Mouse (Mus musculus): ENCODE measurements at regions not wholly inside any gene's neighbourhood (a gene's known extent, or its start where the extent isn't known, plus 50 kb on each side); places are given as distances from the start of the nearest gene placed in this dataset.
"Not testable (repeated sequence)": the region's sequence is repeated elsewhere in the genome, so short reads cannot be mapped to it uniquely, and the experiment has no call there.

DNA sequence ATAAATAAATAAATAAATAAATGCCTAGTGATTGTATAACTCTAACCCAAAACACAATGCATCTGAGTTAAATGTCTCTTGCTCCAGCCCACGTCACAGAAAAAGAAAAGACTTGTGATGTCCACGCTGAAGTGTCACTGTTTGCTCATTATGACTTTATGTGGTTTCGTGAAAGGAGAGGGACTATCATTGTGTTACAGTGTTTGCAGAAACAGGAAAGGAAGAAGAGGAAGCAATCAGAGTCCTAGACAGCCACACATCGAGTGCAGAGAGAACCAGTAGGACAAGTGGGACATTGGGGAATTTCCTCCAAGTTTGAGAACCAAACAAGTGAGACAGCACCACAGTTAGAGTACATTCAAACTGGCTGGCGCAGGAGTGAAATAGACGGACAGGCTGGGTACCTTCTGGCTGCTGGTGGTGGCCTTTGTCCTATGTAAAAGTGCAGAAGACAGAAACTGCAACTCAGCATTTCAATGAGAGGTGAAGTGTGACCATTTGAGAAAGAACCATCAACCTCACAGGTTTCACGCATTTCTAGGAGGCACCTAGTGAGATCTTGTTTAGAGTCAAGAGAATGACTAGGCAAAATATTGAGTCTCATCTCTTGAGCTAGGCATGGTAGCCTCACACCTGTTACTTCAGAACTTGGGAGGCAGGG, 59.6 kb downstream of the Fasl start:
- DNase-seq = no peak

GRCm38 (mm10) chr1:161727357-161727756, 60.9 kb downstream of the Fasl start:
- not testable (repeated sequence) for DNase-seq

DNA sequence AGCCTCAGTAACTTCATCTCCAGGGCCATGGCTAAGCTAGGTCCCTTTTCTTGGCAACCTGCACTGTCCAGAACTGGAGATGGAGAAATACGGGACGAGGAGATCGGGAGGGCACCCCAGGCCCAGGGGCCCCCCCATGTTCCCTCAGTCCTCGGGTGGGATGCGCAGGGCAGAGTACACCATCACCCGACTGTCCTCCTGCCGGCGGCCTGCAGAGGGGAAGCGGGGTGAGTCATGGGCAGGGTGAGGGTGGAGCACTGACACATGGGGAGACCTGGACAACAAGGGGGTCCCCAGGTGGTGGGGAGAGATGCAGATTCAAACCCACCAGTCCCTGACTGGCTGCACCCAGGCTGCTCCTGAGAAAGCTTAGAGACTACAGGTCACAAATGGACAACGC, 62.2 kb downstream of the Fasl start:
- DNase-seq = not testable (repeated sequence)

- DNase-seq = no peak
These were observed 68.4 kb downstream of the Fasl start for GRCm38 (mm10) chr1:161719876-161720275.

DNA sequence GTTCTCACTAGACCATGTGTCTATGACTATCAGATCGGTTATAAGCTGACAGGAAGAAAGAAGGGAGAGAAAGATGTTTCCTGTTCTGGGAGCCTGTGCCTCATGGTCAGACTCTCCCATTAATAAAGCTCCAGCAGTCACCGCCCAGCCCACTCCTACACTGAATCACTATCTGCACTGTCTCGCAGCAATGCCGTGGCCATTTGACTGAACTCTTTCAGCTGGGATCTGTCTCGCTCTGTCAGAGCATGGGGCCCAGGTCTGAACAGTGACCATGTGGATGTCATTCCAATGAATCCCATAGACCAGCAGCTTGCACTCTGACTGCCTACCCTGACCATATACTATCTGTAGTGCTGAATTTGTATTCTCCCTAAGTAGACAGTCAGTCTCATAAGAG, 70.0 kb downstream of the Fasl start:
- DNase-seq = no peak

- peak; percentile 52 to 79 for DNase-seq
These were observed 75.4 kb downstream of the Fasl start for GRCm38 (mm10) chr1:161712918-161713317.

GRCm38 (mm10) chr1:161712283-161712682, 76.0 kb downstream of the Fasl start:
- DNase-seq = no peak

DNA sequence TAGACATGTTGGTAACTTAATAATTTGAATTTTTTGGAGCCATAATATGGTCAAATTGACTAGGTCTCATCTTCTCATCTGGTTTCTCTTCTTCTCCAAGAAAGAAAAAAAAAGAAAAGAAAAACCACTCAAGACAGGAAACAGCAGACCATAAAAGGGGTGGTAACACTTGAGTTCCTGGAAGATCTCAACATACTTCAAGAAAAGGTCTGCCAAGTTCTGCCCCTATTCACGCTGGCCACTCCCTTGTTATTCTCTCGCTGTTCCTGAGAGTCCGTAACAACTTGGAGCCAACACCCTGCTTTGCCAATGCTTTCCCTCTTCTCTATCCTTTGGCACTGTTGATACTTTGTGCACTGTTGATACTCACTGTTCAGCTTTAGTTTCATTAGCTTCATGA, 81.2 kb downstream of the Fasl start:
- DNase-seq = no peak

DNA sequence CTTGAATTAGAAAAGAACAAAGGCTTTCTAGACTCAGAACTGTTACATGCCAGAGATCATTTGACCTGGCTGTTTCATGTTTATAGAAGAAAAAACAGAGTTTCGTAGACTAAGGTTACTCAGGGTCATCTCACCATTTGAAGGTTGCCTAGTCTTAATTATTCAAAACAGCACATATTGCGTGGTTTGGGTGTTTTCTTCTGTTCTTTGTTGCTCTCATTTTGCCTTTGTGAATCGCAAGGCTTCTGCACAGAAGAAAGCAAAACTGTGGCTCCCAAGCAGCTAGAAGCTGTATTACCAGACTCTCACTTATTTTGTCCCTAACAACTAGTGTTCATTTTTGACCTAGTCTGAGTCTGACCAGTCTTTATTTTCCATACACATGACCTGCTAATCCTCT, 83.3 kb downstream of the Fasl start:
- no peak for DNase-seq

GRCm38 (mm10) chr1:161704527-161704926, 83.8 kb downstream of the Fasl start:
- no peak for DNase-seq

- no peak for DNase-seq
These were observed 92.4 kb downstream of the Fasl start for GRCm38 (mm10) chr1:161695886-161696285.

- DNase-seq = no peak
These were observed 94.5 kb downstream of the Fasl start for GRCm38 (mm10) chr1:161693768-161694160.

DNA sequence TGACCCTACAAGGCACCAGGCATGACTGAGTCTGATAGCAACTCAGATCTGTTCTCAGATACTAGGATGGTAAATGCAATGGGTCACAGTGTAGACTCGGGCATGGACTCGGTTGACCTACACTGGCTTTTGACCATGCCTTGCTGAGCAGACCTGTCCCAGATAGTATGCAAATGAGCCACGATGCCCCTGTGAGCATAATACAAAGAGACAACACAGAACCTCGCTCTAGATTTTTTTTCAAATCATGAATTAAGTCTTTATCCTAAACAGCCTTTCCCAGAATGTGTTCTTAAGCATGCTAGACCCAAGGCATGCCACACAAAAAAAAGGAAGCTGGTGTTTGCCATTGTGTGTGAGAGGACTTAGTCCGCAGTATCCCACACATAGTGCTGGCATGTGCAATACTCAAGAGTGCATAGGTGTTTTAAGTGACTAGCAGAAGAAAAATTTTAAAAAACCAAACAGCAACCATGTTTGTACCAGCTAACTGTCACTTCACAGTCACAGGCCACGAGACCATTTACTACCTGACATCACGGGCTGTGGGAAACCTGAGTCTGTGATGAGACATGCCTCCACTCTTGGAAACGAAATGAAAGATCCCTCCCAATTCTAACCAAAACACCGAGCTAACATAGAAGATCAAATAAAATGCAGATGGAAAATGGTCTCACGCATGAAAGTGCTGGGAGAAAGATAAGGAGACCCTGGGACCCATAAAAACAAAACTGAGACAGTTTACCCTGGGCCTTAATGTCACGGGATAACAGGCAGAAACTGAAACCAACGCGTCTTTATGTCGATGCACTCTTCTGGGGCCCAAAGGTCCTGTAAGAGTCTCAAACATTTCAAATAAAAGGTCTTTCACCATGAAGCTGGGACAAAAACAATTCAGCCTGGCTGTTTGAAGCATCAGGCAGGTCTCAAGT, 95.2 kb downstream of the Fasl start:
- no peak for DNase-seq

DNA sequence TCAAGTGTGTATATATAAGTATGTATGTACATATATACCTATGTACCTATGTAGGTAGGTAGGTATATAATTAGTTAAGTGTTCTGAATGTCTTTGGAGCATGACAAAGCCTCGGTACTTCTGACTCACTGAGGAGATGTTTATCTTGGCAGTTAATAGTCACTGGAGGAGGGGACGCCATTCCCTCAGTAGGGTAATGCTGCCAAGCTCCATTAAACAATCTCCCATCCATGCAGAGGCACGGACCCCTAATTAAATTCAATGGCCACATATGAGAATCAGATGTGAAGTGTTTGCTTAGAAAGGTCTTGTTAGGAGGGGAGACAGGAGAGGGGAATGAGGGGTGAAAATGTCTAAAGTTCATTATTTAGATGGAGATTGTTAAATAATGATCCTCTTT, 99.3 kb downstream of the Fasl start:
- no peak for DNase-seq

- DNase-seq = peak; percentile 73 to 74
These were observed 100.7 kb downstream of the Fasl start for GRCm38 (mm10) chr1:161687548-161687947.

DNA sequence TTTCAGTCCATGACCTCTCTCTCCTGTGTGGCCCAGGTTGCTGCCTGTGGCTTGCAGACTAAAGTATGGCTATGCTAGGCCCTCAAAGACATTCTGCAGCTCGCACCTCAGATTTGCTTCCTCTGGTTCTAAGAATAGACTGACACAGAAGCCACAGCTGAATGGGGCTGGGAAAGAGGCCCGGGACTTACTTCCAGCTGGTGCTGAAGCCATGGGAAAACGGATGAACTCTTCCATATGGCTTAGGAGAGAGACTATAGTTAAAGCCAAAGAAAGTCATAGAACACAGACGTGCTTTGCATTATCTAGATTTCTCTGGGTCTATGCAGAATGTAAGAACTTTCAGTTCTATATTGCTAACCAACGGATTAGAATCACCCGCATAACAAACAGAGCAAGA, 107.7 kb downstream of the Fasl start:
- no peak for DNase-seq

DNA sequence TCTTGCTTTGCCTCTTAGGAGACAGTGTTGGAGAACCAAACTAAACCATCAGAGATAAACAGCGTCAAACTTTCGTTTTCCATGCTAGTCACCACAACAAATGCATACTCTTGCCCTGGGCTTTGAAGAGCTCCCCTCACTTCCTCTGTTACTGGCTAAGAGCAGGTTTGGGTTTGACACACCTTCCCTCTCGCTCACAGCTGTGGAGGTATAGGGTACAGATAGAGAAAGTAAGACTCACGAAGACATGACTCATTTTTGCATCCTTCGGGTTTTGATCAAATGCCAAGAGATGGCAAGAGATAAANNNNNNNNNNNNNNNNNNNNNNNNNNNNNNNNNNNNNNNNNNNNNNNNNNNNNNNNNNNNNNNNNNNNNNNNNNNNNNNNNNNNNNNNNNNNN, 117.4 kb downstream of the Fasl start:
- DNase-seq = no peak

DNA sequence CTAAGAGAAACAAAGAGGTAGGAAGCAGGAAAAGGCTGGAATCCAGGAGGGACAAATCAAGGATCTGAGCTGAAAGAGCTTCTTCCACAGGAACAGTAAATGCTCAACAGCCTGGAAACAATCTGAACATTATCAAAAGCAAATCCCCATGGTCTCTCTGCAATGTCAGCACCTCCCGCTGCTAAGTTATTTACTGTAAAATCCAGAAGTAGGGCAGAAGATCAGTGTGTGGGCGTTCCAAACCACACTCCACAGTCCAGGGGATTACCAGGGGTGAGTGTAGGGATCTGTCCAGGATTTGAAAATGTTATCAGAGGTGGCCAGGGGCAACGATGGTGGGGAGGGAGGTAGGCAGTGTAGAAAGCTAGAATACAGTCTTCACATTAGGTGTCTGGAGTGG, 124.0 kb downstream of the Fasl start:
- DNase-seq = no peak

- no peak for DNase-seq
These were observed 124.9 kb downstream of the Fasl start for GRCm38 (mm10) chr1:161663351-161663750.

DNA sequence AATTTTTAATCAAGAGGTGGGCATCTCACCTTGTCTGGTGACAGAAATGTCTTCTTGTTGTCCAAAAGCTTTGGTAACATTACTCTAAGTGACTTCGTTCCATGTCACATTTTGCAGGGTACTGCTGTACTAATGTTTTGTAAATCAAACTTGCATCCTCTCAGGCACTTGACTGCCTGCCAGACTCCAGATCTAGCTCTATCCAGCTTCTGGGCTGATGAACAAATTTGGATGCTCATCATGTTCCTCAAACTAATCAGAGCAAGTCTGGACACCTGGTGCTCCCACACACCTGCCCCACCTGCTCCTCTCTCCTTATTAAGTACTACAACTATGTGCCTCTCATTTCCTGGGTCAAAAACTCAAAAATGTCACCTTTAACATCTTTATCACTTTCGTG, 126.1 kb downstream of the Fasl start:
- peak; percentile 9 to 18 for DNase-seq

- no peak for DNase-seq
These were observed 130.8 kb downstream of the Fasl start for GRCm38 (mm10) chr1:161657511-161657910.

GRCm38 (mm10) chr1:161649387-161649786, 138.9 kb downstream of the Fasl start:
- DNase-seq = peak in 1 of 2 experiments; percentile 4

- no peak for DNase-seq
These were observed 137.6 kb downstream of the Tnfsf18 start for GRCm38 (mm10) chr1:161632098-161632497.

DNA sequence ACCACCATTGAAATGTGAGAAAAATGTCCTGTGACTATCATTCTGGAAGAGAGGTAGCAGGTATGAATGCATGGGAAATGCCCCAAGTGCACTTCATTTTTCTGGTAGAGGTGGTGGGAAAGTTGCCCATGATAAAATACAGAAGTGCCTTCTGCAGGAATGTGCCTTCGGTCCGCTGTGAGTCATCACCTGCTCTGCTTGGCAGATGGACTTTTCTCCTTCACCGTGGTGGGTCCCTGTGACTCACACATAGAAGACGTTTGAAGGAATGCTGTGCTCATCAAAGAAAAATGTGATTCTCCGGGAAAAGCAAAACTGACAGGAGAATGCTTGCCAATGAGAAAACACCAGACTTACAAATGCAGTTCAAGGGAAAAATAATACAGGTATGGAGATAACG, 126.8 kb downstream of the Tnfsf18 start:
- peak; percentile 5 to 16 for DNase-seq
